In the genomic region with DNA sequence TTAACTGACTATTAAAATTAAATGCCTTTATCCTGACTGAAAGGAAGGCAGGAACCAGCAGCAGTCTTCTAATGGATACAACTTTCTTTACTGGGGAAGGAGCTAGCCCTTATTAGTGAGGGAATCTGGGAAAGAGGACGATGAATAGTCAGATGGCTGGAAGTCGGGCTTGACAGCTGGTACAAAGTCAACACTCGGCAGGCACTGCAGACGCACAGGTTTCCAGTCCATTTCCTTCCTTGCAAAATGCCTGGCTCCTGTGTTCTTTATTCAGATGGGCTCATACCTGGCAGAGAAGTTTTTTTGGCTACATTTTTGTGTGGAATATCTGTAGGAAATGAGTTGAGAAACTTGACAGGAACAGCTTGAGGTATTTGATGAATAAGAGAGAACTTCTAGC, we compare ENCODE assay signal across 16 mouse cellular contexts.
"Had no signal": no experiment of that assay in that cellular context is flagged by ENCODE, and none has a peak within 500 bp of the region (broad histone marks: within the 10 kb centered on the region; RNA-seq: fewer than 3 reads in every experiment).

No protein-coding gene starts in this region.

- H3K4me3 ChIP-seq: megakaryocyte, embryonic 14.5 days; midbrain, embryonic 12.5 days; neural tube, embryonic 12.5 days; stomach, embryonic 15.5 days had no signal

- H3K27me3 ChIP-seq: megakaryocyte, embryonic 14.5 days; midbrain, embryonic 12.5 days; neural tube, embryonic 12.5 days; stomach, embryonic 15.5 days had no signal

- H3K4me2 ChIP-seq: lung, embryonic 14.5 days; midbrain, embryonic 12.5 days; neural tube, embryonic 12.5 days; stomach, embryonic 15.5 days had no signal

- H3K9ac ChIP-seq: liver, embryonic 14.5 days; lung, embryonic 14.5 days; midbrain, embryonic 12.5 days; neural tube, embryonic 12.5 days; stomach, embryonic 15.5 days had no signal

- ATAC-seq: midbrain, embryonic 16.5 days had no signal

- H3K9me3 ChIP-seq: midbrain, embryonic 12.5 days; neural tube, embryonic 12.5 days; stomach, embryonic 15.5 days had no signal

- H3K36me3 ChIP-seq: midbrain, embryonic 12.5 days; neural tube, embryonic 12.5 days; stomach, embryonic 15.5 days had no signal

- DNase-seq: lung, adult 18-20 months; lung, embryonic 14.5 days; lung, postnatal 10 days; lung, postnatal 36 days; right cerebral cortex, postnatal 14 days; thymus, adult 2 months; thymus, postnatal 14 days; thymus, postnatal 36 days had no signal

- H3K27ac ChIP-seq: liver, embryonic 14.5 days; macrophage; midbrain, embryonic 12.5 days; neural tube, embryonic 12.5 days; stomach, embryonic 15.5 days; stomach, postnatal 0 days had no signal

- H3K4me1 ChIP-seq: megakaryocyte, embryonic 14.5 days; midbrain, embryonic 12.5 days; neural tube, embryonic 12.5 days; stomach, embryonic 15.5 days had no signal
